Mouse (Mus musculus) kidney, adult 2 months (tissue): ENCODE data around the gene Med12l.

ENCODE experiments used
- CTCF ChIP-seq: fragments of 200-500 bp; conservative IDR thresholded peaks from 2 replicates; pipeline ENCODE4 v1.5.1; 2011; ENCODE audit warnings: low read depth, mild to moderate bottlenecking, control low read depth, low read length, moderate library complexity, mixed read lengths; ENCODE audit not compliant: insufficient read depth, insufficient read length
- POLR2A ChIP-seq: fragments of 200-500 bp; IDR thresholded peaks from one replicate; pipeline ENCODE4 v1.6.1; 2011; ENCODE audit warnings: low read depth, low read length, control low read depth

- no peak for TF ChIP-seq POLR2A
- TF ChIP-seq CTCF: no peak
Measured at GRCm38 (mm10) chr3:59210089-59210488, 204.5 kb downstream of the Med12l start.
